ENCODE assay signal across 9 mouse cellular contexts in the genomic region with DNA sequence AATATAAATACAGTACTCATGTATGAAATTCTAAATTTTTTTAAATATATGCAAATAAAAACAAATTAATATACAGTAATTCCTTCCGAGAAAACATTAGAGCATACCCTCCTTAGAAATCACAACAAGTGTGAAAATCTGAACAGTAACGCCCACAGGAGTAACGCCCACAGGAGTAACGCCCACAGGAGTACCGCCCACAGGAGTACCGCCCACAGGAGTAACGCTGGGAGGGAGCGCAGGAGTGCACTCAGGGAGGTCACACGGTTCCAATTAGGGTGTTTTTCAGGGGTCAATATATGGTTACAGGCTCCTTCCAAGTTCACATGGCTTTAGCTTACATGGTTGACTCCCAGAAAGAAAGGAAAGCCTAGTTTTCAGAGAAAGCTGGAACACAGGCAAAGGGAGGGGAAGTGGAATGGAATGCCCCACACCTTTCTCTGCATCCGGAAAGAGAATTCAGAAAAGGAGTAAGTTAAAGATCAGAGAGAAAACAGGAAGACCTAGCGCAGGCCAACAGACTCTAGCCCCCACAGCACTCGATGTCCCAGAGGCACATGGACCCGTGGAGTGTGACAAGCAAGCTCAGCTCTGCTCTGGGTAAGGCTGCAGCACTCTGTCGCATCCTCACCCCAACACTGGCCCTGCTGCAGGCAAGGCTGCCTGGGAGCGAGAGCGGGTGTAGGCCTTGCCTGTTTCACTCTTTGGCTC. TPM values are rescaled to one million over a fixed set of nuclear protein-coding genes. Genes with fewer than 3 reads are reported as not detected.
DNase-seq lines count a peak whose midpoint lies in the region; ATAC-seq and TF ChIP-seq lines count a peak whose summit lies in the region.
"Had no signal": no experiment of that assay in that cellular context is flagged by ENCODE, and none has a peak within 500 bp of the region (broad histone marks: within the 10 kb centered on the region; RNA-seq: fewer than 3 reads in every experiment).

No protein-coding gene starts in this region.

- WGBS in lung, embryonic 15.5 days: 43% methylated on average over 16 of the region's 16 CpGs
- WGBS in intestine, postnatal 0 days: 36% methylated on average over 16 of the region's 16 CpGs
- WGBS in neural tube, embryonic 15.5 days: 43% methylated on average over 16 of the region's 16 CpGs

- peak overlapping the region; percentile 56 for H3K27ac ChIP-seq in lung, embryonic 15.5 days
- no peak overlapping the region for H3K27ac ChIP-seq in intestine, postnatal 0 days (ENCODE audit: low read depth, low read length)
- no peak overlapping the region for H3K27ac ChIP-seq in neural tube, embryonic 15.5 days (replicated peaks)

- no peak for TF ChIP-seq CTCF in intestine, postnatal 0 days (IDR thresholded peaks at IDR 0.05; ENCODE audit: low read depth)

- peaks cover 4% of the 10 kb centered on the region; the same call in 1 of the 2 replicates for H3K36me3 ChIP-seq in lung, embryonic 15.5 days
- peaks cover 14% of the 10 kb centered on the region; the same call in 1 of the 2 replicates for H3K36me3 ChIP-seq in intestine, postnatal 0 days (ENCODE audit: control insufficient read depth, insufficient read depth)
- H3K36me3 ChIP-seq in neural tube, embryonic 15.5 days: peaks cover 11% of the 10 kb centered on the region; the same call in 1 of the 2 replicates

- peak; percentile 62 for ATAC-seq in lung, embryonic 15.5 days (ENCODE audit: borderline replicate concordance, extremely low read depth, low FRiP score, low TSS enrichment)
- peak; percentile 71 for ATAC-seq in intestine, postnatal 0 days
- 0 out of 2 replicates have a peak, but pooled peaks have one; percentile 30 for ATAC-seq in neural tube, embryonic 15.5 days (ENCODE audit: low FRiP score)

- no peak overlapping the region for H3K9ac ChIP-seq in lung, embryonic 15.5 days
- H3K9ac ChIP-seq in intestine, postnatal 0 days (ENCODE audit: low read depth, low read length): no peak overlapping the region
- H3K9ac ChIP-seq in neural tube, embryonic 15.5 days (replicated peaks): no peak overlapping the region

- DNase-seq in lung, postnatal 14 days: no peak
- peak; percentile 61 for DNase-seq in embryo, embryonic 11 days
- DNase-seq in adrenal gland, postnatal 36 days: no peak
- DNase-seq in cerebellum, adult 11 months: no peak
- DNase-seq: adrenal gland, postnatal 14 days; gastrocnemius, postnatal 36 days had no signal

- H3K9me3 ChIP-seq in lung, embryonic 15.5 days: no peaks in the 10 kb centered on the region
- no peaks in the 10 kb centered on the region for H3K9me3 ChIP-seq in intestine, postnatal 0 days (ENCODE audit: control insufficient read depth)
- H3K9me3 ChIP-seq in neural tube, embryonic 15.5 days (replicated peaks): no peaks in the 10 kb centered on the region

- no peaks in the 10 kb centered on the region for H3K27me3 ChIP-seq in lung, embryonic 15.5 days
- H3K27me3 ChIP-seq in intestine, postnatal 0 days (replicated peaks; ENCODE audit: control insufficient read depth, insufficient read depth, low read length): no peaks in the 10 kb centered on the region
- no peaks in the 10 kb centered on the region for H3K27me3 ChIP-seq in neural tube, embryonic 15.5 days (replicated peaks)

- peaks cover 33% of the 10 kb centered on the region for H3K4me1 ChIP-seq in lung, embryonic 15.5 days
- no peaks in the 10 kb centered on the region for H3K4me1 ChIP-seq in intestine, postnatal 0 days (replicated peaks; ENCODE audit: control insufficient read depth, insufficient read depth, low read length)
- peaks cover 9% of the 10 kb centered on the region for H3K4me1 ChIP-seq in neural tube, embryonic 15.5 days

- H3K4me2 ChIP-seq in lung, embryonic 15.5 days: no peak overlapping the region; the same call in 1 of the 2 replicates
- peak overlapping the region; percentile 44; the same call in 1 of the 2 replicates for H3K4me2 ChIP-seq in intestine, postnatal 0 days (replicated peaks; ENCODE audit: low read depth)
- H3K4me2 ChIP-seq in neural tube, embryonic 15.5 days: no peak overlapping the region

- no peak overlapping the region for H3K4me3 ChIP-seq in lung, embryonic 15.5 days
- no peak overlapping the region for H3K4me3 ChIP-seq in intestine, postnatal 0 days (ENCODE audit: low read depth, low read length)
- H3K4me3 ChIP-seq in neural tube, embryonic 15.5 days (replicated peaks): no peak overlapping the region

RNA-seq across cellular contexts. Expression of a gene that starts 50.2 kb away (rescaled TPM):
- polyA plus RNA-seq in lung, embryonic 15.5 days (2015; fragmentation: Nextera tagmentation; extraction: Ambion mirVana): 125 and 134 TPM in 2 replicates
- 40.8 and 43.1 TPM in 2 replicates for polyA plus RNA-seq in intestine, postnatal 0 days (2015; fragmentation: Nextera tagmentation; extraction: Ambion mirVana)
- 69.7 and 77.0 TPM in 2 replicates for polyA plus RNA-seq in neural tube, embryonic 15.5 days (2015; fragmentation: Nextera tagmentation; extraction: Ambion mirVana)
- total RNA-seq in adrenal gland, postnatal 36 days (2021): 100 to 1,000 TPM in 1 of 2 experiments, 10 to 100 TPM in 1; 83.3 to 110 TPM
